Mouse (Mus musculus): ENCODE results near the gene Plekhh1. TPM values are rescaled to one million over a fixed set of nuclear protein-coding genes. Genes with fewer than 3 reads are reported as not detected.
A peak's percentile ranks its signal among the peaks of the same experiment; 100 is the strongest.

Plekhh1 gene
- total and polyA plus RNA-seq, 2 experiments from 2014 or later, result 0.86 to 4.8 TPM

- no peaks in the 10 kb centered on the region for H3K9me3 ChIP-seq (ENCODE audit: low read length)
Measured at GRCm38 (mm10) chr12:79069916-79070315, 41.0 kb downstream of the Plekhh1 start.

GRCm38 (mm10) chr12:79070736-79071333, 41.9 kb downstream of the Plekhh1 start:
- no peak for TF ChIP-seq CTCF (IDR thresholded peaks at IDR 0.05; ENCODE audit: low read depth)
- Histone ChIP-seq H3K27me3 (ENCODE audit: insufficient read depth, low read length) (no peaks in the 10 kb centered on the region), H3K9ac (no peak overlapping the region), H3K4me2 (ENCODE audit: low read depth) (no peak overlapping the region), H3K36me3 (ENCODE audit: insufficient read depth) (peaks cover 38% of the 10 kb centered on the region), H3K9me3 (ENCODE audit: low read length) (no peaks in the 10 kb centered on the region), H3K27ac (ENCODE audit: low read depth, low read length) (no peak overlapping the region), H3K4me3 (ENCODE audit: low read depth, low read length) (no peak overlapping the region), H3K4me1 (ENCODE audit: insufficient read depth) (no peaks in the 10 kb centered on the region)
- WGBS, result 86% methylated on average over 9 of the region's 9 CpGs
- DNase-seq (no peak), ATAC-seq (no peak)

More at GRCm38 (mm10) chr12:79069916-79070315, 41.0 kb downstream of the Plekhh1 start:
- no peak for DNase-seq
- no peak for TF ChIP-seq CTCF (IDR thresholded peaks at IDR 0.05; ENCODE audit: low read depth)
- WGBS, result 91% methylated on average over 6 of the region's 6 CpGs
- ATAC-seq, result no peak
- no peak overlapping the region for H3K4me2 ChIP-seq (ENCODE audit: low read depth)
- no peak overlapping the region for H3K4me3 ChIP-seq (ENCODE audit: low read depth, low read length)
- H3K27me3 ChIP-seq (ENCODE audit: insufficient read depth, low read length), result no peaks in the 10 kb centered on the region
- H3K9ac ChIP-seq, result no peak overlapping the region
- no peaks in the 10 kb centered on the region for H3K4me1 ChIP-seq (ENCODE audit: insufficient read depth)
- H3K36me3 ChIP-seq (ENCODE audit: insufficient read depth), result peaks cover 35% of the 10 kb centered on the region
- H3K27ac ChIP-seq (ENCODE audit: low read depth, low read length), result no peak overlapping the region

DNA sequence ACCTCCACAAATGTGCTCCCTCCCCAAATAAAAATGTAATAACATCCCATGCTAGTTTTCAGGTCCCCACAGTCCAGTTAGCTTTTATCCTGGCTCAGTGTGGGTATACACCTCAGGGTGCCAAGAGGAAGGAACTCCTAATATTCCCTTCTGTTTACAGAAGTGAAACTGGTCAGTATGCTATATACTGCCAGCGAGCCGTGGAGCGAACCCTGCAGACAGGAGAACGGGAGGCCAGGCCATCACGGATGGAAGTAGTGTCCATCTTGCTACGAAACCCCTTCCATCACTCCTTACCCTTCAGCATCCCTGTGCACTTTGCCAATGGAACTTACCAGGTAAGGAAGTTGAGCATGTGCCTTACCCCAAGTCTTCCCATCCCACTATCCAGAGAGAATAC, 43.6 kb downstream of the Plekhh1 start:
- no peak for ATAC-seq
- Histone ChIP-seq H3K4me3 (ENCODE audit: low read depth, low read length) (no peak overlapping the region), H3K9ac (no peak overlapping the region), H3K27ac (ENCODE audit: low read depth, low read length) (no peak overlapping the region), H3K27me3 (ENCODE audit: insufficient read depth, low read length) (no peaks in the 10 kb centered on the region), H3K4me2 (ENCODE audit: low read depth) (no peak overlapping the region), H3K4me1 (ENCODE audit: insufficient read depth) (no peaks in the 10 kb centered on the region), H3K9me3 (ENCODE audit: low read length) (no peaks in the 10 kb centered on the region), H3K36me3 (ENCODE audit: insufficient read depth) (peaks cover 43% of the 10 kb centered on the region)
- DNase-seq, result no peak
- 91% methylated on average over 6 of the region's 6 CpGs for WGBS
- TF ChIP-seq CTCF (IDR thresholded peaks at IDR 0.05; ENCODE audit: low read depth), result no peak

DNA sequence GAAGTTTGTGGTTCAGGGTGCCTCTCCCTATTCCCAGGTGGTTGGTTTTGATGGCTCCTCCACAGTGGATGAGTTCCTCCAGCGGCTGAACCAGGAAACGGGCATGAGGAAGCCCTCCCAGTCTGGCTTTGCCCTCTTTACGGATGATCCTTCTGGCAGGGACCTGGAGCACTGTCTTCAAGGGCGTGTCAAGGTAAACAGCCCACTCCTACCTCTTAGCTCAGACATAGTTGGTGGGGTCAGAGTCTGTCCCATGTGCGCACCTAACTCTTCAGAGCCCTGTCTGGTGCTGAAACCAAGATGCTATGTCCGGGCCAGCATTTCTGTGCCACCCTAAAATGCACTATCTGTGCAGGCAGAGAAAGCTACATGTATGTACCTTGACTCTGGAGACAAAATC, 44.4 kb downstream of the Plekhh1 start:
- no peak for ATAC-seq

DNA sequence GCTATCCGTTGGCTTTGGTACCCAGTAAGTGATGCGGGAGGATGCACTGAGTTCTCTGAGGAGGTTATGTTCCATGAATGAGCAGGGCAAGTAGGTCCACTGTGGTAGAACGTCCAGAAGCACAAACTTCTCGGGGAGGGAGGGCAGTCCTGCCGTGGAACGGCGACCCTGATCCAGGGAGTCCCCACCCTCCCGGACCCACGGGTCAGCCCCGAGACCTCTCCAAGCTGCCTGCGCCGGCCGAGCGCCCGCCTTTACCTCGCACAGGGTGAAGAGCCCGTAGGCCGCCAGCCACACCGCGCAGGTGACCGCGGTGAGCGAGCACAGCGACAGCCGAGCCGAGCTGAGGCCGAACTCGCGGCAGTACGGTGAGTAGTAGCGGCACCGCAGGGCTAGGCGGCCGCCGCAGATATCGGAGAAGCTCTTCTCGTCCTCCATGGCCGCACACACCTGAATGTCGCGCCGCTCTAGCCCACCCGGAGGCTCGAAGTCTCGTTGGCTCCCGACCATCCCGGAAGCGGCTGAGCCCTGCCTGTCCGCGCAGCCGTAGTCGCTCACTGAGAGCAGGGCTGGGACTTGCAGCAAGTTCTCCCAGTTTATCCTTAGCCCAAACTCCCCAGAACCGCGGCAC, 60.3 kb downstream of the Plekhh1 start, which contains the start of gene Pigh:
TSS of gene Pigh (minus strand) at position 470 of the 631 bp plus-strand sequence.
- peak; percentile 95 for DNase-seq
- Histone ChIP-seq H3K27ac (ENCODE audit: low read depth, low read length) (peak within 1 kb of the TSS; percentile 65), H3K4me2 (ENCODE audit: low read depth) (peak within 1 kb of the TSS; percentile 60), H3K9me3 (ENCODE audit: low read length) (no peaks in the 10 kb centered on the region), H3K4me1 (ENCODE audit: insufficient read depth) (peaks cover 2% of the 10 kb centered on the region; the same call in 1 of the 2 replicates), H3K9ac (peak within 1 kb of the TSS; percentile 81), H3K4me3 (ENCODE audit: low read depth, low read length) (peak within 1 kb of the TSS; percentile 82), H3K36me3 (ENCODE audit: insufficient read depth) (no peaks in the 10 kb centered on the region; the same call in 1 of the 2 replicates), H3K27me3 (ENCODE audit: insufficient read depth, low read length) (no peaks in the 10 kb centered on the region)
- peak; percentile 100 for ATAC-seq
- WGBS, result under 1% methylated on average over 53 of the region's 53 CpGs
- TF ChIP-seq CTCF (IDR thresholded peaks at IDR 0.05; ENCODE audit: low read depth), result no peak

More for the DNA sequence above, 44.4 kb downstream of the Plekhh1 start:
- H3K36me3 ChIP-seq (ENCODE audit: insufficient read depth), result peaks cover 45% of the 10 kb centered on the region
- no peak overlapping the region for H3K4me3 ChIP-seq (ENCODE audit: low read depth, low read length)
- H3K27me3 ChIP-seq (ENCODE audit: insufficient read depth, low read length), result no peaks in the 10 kb centered on the region
- H3K27ac ChIP-seq (ENCODE audit: low read depth, low read length), result no peak overlapping the region
- WGBS, result 95% methylated on average over 6 of the region's 6 CpGs
- DNase-seq, result no peak
- H3K9me3 ChIP-seq (ENCODE audit: low read length), result no peaks in the 10 kb centered on the region
- no peak overlapping the region for H3K4me2 ChIP-seq (ENCODE audit: low read depth)
- H3K4me1 ChIP-seq (ENCODE audit: insufficient read depth), result no peaks in the 10 kb centered on the region
- H3K9ac ChIP-seq, result no peak overlapping the region
- no peak for TF ChIP-seq CTCF (IDR thresholded peaks at IDR 0.05; ENCODE audit: low read depth)

- ATAC-seq (no peak), DNase-seq (no peak)
- no peaks in the 10 kb centered on the region for H3K9me3 ChIP-seq (ENCODE audit: low read length)
- H3K27ac ChIP-seq (ENCODE audit: low read depth, low read length), result no peak overlapping the region
- no peaks in the 10 kb centered on the region for H3K27me3 ChIP-seq (ENCODE audit: insufficient read depth, low read length)
- H3K9ac ChIP-seq, result no peak overlapping the region
- H3K4me1 ChIP-seq (ENCODE audit: insufficient read depth), result peaks cover 2% of the 10 kb centered on the region; the same call in 1 of the 2 replicates
- H3K4me3 ChIP-seq (ENCODE audit: low read depth, low read length), result no peak overlapping the region
- TF ChIP-seq CTCF (IDR thresholded peaks at IDR 0.05; ENCODE audit: low read depth), result peak; percentile 38; the same call in 1 of the 2 replicates
- no peak overlapping the region for H3K4me2 ChIP-seq (ENCODE audit: low read depth)
- WGBS, result 36% methylated on average over 4 of the region's 4 CpGs
- no peaks in the 10 kb centered on the region for H3K36me3 ChIP-seq (ENCODE audit: insufficient read depth)
Measured at GRCm38 (mm10) chr12:79092569-79092968, 63.6 kb downstream of the Plekhh1 start.

DNA sequence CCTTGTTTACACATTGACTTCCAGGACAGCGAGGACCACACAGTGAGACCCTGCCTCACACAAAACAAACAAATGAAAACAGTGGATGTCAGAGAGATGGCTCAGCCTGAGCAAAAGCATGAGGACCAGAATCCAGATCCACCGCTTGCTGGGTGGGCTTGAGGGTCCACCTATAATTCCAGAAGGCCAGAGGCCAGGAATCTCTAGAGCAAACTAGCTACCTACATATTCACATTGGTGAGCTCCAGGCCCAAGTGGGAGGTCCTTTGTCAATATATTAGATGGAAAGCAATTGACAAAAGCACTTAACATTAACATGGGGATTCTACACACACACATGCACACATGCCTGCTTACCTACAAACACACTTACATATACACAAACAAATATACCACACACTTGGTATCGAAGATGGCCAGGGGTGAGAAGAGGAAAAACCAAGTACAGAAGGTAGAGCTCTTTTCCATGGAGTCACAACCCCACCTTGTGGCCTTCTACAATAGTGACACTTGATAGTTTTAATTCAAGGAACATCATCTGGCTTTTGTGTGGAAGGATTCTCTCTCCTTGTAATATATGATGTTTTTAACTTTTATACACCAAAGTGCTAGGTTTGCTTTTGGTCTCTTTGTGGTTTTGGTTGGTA, 68.3 kb downstream of the Plekhh1 start:
- 54% methylated on average over 3 of the region's 3 CpGs for WGBS
- peak; percentile 73 for DNase-seq

More for the DNA sequence above, 68.3 kb downstream of the Plekhh1 start:
- no peaks in the 10 kb centered on the region for H3K4me1 ChIP-seq (ENCODE audit: insufficient read depth)
- H3K36me3 ChIP-seq (ENCODE audit: insufficient read depth), result no peaks in the 10 kb centered on the region
- peak; percentile 51; the same call in 1 of the 2 replicates for ATAC-seq
- no peak overlapping the region for H3K27ac ChIP-seq (ENCODE audit: low read depth, low read length)
- H3K9ac ChIP-seq, result no peak overlapping the region
- no peaks in the 10 kb centered on the region for H3K9me3 ChIP-seq (ENCODE audit: low read length)
- no peaks in the 10 kb centered on the region for H3K27me3 ChIP-seq (ENCODE audit: insufficient read depth, low read length)
- peak; percentile 82 for TF ChIP-seq CTCF (IDR thresholded peaks at IDR 0.05; ENCODE audit: low read depth)
- H3K4me3 ChIP-seq (ENCODE audit: low read depth, low read length), result no peak overlapping the region
- no peak overlapping the region for H3K4me2 ChIP-seq (ENCODE audit: low read depth)
